Mouse (Mus musculus) layer of hippocampus, postnatal 10 days (tissue): ENCODE measurements around the gene Chst3. TPM values are rescaled to one million over a fixed set of nuclear protein-coding genes. Genes with fewer than 3 reads are reported as not detected.
"Not testable (repeated sequence)": the region's sequence is repeated elsewhere in the genome, so short reads cannot be mapped to it uniquely, and the experiment has no call there.

Source experiments
- DNase-seq, 2 experiments: peaks; one replicate each; pipeline ENCODE4 v3.0.0; 2021; ENCODE audit warnings: low spot score in 2 of 2
- total RNA-seq, 2 experiments: library from RNA; stranded (reverse); gene quantifications; 2 replicates each; pipeline ENCODE4 v1.2.3; 2021

The Chst3 gene
- total RNA-seq, 2 experiments from 2014 or later: 2.5 to 3.3 TPM

DNA sequence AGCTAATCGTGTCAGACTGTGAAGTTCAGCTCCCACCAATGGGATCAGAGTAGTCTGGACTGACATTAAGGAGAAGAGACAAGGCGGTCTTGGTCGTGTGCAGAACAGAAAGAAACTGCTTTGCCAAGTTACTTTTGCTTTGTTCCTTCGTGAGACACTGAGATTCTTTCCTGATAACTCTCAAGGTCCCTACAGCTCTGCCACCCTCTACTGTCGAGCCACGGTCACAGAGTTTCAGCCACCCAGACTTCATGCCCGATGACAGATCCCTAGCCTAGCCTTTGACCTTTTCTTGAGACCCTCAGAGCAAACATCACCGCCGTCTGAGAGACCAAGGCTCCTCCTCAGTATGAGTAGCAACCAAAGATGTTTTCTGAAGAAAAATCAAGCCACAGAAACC, 14.9 kb upstream of the Chst3 start:
- no peak for DNase-seq

DNA sequence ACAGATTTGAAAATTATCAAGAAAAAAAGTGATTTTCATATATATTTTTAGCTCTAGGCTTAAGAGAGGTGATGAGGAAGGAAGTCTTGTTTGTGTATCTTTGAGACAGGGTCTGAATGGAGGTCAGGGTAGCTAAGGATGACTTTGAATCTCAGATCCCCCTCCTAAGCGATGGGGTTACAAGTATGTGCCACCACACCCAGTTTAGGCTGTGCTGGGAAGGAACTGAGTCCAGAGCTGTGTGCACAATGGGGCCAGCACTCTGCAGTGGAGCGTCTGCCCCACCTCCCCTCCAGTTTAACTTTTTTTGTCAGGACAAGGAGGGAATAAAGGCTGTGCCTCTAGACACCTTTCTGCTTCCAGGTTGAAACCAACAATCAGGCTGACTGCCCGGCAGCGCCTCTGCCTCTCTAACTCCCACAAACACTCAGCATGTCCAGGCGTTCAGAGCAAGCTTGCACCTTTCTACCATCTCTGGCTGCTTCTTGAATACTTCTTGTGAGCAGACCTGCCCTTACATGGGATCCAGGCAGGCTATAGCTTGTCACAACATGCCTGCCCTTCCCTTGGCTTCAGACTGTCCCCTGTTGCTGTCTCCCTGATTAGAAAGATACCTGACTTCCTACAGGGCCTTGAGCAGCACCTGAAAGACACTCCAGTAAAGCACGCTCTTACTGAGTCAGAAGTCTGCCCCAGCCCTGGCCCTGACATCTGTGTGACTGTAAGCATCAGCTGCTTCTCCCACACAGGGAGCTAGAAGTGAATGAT, 11.4 kb upstream of the Chst3 start:
- no peak for DNase-seq

DNA sequence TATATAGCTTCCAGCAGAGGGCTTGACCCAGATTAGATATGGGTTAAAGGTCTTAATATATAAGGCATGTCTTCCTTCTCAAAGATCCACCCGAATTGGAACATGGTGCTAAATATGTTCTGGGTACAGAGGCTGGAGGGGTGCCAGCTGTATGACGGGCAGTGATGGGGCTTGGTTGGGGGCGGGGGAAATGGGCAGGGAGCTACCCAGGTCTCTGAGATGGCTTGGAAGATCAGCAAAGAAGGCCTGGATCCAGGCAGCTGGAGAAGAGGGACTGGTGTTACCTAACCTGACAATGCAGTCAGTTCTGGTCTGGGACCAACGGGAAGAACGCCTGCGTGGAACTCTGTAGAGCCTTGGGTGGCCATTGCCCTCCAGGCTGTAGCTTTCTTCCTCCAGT, 10.1 kb upstream of the Chst3 start:
- DNase-seq: no peak

DNA sequence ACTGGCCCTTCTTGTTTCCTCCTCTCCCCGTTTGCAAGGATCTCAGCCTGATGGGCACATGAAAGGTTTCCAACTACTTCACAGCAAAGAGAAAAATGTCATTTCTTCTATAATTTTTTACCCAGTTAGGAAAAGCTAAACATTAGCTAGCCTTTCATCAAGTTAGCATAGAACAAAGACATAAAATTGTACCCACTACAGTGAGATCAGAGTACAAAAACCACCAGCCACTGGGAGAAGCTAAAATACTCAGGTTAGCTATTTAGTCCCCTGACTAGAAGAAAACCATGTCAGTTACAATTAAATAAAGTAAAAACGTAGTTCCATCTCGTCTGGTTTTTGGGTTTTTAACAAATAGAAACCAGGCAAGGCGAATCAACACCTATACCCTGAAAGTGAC, 8.6 kb upstream of the Chst3 start:
- no peak for DNase-seq

DNA sequence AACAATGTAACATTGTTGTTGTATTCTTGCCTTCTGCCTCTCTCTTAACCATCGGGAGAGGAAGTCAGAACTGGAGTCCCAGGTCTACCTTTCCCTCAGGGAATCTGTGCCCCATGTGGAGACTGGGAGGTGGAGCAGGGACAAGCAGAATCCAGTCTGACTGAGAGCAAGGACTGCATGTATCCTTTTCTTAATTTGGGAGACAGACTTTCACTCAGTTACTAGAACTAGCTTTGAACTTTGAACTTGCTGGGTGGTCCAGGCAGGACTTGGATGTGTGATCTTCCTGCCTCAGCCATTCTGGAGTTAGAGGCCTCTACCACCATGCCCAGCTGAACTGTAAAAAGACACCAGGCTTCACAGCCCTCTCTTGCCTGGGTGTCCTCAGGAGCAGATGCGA, 5.5 kb upstream of the Chst3 start:
- no peak for DNase-seq

DNA sequence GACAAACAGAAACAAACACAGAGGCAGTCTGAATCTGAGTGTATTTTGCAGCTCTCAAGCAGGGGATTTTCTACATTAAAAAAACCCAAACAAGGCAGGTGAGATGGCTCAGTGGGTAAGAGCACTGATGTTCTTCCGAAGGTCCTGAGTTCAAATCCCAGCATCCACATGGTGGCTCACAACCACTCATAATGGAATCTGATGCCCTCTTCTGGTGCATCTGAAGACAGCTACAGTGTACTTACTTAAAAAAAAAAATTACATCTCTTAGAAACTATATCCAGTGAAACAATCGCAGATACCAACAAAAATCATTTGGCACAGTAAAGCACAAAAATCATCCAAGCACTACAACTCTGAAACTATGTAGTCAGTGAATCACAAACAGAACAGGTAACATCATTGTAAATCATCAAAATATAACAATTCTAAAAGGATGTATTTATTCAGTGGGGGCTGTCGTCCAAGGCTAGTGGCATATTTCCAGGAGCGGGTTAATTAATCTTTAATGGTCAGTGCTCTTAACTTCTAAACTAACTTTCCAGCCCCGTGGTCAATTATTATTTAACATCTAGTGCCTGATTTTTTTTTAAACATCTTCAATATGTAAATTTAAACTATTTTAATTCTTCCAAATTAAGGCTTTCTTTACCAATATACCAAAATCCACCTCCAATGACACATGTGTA, 2.7 kb upstream of the Chst3 start:
- DNase-seq: not testable (repeated sequence)

DNA sequence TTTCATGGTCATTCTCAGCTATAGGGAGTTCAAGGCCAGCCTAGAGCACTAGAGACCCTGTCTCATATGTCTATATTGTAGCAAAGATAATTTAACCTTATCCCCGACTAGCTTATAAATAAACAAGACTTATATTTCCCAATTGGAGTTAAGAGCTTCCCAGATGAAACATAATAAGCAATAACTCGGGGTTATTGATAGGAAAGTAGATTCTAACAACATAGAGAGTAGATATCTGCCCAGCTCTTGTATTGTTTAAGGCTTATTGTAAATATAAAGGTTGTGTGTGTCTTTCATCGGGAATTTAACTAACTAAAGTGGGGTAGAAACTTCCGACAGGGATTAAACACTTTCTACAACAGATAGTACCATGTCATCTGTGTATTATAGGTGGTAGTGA, 1.5 kb upstream of the Chst3 start:
- DNase-seq: no peak

DNA sequence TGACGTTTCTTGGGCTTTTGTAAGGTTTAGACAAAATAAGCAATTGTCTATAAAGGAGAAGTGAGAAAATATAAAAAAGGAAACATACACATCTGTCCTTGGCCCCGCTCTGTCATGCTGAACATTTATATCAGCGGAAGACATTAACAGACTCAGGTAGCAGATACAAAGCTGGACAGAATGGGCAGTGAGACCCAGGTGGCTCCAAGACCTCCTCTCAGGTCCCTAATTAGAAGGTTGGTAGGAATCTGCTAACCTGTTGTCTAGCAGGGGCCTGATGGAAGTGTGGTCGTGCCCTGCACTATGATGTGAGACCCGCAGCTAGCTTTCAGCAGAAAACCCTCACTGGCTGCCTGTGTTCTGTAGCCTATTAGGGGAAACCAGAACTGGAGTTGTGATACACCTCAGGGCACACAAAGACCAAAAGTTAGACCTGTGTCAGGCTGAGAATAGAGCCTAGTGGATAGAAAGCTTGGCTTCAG, 1.0 kb upstream of the Chst3 start:
- no peak for DNase-seq

DNA sequence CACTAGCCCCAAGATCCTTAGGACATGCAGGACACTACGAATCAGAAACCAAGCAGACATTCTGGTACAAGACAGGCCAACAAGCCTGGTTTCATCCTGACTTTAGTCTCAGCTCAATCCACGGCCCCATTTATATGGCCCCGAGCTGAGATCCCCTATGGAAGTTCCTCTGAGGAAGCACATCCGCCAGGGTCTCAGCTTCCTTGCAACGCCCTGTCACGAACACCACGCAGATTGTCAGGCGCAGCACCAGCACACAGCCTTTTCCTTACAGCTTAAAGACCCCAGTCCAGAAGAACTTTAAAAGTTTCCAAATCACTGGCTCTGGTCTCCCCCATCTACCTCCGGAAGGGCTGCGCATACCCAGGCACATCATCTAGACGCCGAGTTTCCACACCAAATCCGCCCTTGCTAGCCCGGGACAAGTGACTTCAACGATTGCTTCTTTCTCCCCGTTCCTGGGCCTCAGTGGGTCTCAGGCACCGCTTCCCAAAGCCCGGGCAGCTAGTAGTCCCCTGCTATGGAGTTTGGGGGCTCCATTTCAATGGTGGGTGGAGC, 948 bp downstream of the Chst3 start:
- DNase-seq: no peak

DNA sequence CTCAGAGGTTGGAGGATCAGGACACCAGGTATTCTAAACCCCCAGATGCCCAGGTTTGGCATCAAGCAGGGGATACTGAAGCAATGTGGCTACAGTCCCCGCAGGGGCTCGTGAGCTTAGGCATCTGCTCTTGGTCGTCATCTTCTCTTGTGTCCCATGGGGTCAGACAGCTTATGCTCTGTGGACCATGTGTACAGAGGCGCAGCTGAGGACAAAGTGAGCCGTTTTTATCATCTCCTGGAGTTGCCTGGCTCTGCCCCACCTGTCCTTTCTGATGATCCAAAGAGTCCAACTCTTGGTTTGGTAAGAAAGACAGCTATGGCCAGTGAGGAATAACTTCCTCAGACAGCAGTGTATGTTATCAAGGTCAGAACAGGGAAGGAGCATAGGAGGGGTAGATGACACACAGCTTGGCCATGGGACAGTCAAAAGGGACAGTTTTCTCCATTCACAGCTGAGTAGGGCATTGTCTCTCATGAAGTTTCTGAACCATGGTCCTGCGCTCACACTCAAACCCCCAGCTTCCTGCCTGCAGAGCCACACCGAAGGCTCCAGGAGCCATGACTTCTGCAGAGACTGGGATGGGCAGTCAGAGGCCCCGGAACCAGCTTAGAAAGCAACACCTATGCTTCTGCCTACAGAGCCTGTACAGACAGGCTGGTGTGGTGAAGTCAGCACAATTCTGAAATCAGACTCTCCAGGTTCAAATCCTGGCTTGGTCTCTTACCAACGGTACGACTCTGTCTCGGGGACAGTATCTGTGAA, 2.5 kb downstream of the Chst3 start:
- DNase-seq: no peak

DNA sequence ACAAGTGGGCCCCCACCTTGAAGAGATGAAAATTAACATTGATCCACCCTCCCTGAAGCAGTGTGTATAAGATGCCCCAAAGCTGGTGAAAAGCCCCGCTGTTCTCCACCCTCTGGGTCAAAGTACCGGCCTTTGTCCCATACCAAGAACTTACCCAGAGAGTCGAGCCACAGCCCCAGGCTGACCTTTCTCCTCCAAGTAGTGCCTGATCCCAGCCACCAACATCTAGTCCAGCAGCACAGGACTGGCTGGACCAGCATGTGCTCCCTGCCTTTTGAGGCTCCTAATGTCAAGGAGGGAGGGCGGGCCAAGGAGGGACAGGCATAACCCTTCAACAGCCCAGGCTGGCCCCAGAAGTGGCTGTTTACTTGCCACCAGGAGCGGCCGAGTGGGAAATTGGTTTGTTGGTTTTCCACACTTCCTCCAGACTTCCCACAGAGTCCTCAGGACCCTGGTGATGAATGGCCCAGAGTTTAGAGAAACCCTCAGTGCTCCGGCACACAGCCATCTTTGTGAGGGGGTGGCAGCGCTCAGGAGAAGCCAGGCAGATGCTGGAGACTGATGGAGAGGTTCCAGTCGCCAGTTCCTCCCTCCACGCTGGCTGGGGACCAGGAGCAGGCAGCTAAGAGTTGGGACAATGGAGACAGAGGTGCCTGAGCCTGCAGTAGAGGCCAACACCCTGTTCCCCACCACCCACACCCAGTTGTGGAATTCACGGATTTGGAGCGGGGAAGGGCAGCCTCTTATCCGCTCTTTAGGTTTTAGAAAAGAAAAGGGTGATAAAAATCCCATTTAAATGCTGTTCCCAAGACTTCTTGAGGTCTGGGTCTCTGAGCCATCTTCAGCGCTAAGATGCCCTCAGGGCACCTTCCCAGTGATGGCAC, 3.7 kb downstream of the Chst3 start:
- DNase-seq: peak; percentile 45 to 60

DNA sequence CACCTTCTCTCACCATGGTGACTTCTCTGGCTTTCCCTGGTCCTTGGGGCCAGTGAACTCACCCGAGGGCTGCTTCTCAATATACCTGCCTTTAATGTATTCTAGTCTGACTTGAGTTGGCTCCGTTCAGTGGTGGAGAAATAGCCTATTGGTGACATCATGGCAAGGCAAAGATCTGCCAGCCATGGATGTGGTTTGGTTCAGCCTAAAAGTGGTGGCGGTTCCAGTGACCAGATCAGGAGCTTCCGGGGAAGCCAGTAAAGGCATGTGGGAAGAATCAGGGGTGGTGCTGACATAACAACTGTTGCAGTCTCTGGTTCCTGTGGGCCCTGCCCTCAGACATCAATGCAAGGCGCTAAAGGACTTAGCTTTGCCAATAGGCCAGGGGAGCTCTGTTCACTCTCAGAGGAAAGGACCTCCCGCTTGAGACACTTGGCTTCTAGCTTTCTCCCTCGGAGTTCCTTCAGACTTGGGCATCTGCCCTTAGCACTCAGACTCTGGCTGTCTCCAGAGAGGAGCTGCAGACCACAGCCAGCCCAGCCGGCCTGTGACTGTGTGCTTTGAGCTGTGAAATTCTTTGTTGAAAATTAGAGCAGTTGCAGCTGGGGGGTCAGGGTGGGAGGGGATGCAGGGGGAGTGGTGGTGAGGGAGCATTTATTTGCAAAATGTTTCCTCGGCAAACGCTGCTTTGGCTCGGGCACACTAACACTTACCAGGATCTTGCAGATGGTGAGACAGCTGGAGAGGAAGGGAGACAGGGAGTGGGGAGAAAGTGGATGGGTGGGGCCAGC, 6.3 kb downstream of the Chst3 start:
- DNase-seq: no peak

DNA sequence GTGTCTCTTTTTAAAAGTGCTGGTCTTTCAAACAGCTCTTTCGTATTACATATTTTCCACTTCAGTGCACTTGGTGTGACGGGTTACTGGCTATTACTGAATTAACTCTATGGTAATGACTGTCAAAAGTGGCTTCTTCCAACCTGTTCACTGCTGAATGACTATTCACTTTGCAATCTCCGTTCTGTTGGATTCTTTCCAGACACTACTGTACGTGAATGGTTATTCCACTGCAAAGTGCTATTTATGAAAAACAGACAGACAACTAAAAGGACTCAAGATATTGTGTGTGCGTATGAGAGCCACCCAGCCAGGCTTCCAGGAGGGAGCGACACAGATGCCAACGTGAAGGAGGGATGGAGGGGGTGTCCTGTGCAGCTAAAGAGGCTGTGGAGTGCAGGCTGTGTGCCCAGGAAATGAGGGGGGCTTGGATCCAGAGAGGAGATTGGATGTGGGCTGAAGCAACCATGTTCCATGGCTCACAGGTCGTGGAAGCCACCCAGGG, 7.5 kb downstream of the Chst3 start:
- no peak for DNase-seq

DNA sequence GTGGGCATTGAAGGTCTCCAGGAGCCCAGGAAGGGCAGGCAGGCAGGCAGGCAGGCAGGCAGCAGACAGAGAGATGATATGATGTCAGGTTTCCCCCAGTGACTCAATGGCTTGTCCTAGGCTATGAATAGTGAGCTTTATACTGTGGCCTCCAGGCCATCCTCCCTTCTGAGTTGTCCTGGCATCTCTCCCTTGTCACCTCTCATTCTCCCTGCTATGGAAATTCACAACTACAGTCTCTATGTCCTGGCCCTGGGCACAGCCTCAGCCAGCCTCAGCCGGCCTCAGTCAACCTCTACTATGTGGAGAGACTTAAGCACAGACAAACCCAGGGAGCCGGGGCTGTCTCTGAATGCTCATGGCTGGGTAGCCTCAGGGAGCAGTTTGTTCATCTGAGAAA, 8.6 kb downstream of the Chst3 start:
- no peak for DNase-seq

DNA sequence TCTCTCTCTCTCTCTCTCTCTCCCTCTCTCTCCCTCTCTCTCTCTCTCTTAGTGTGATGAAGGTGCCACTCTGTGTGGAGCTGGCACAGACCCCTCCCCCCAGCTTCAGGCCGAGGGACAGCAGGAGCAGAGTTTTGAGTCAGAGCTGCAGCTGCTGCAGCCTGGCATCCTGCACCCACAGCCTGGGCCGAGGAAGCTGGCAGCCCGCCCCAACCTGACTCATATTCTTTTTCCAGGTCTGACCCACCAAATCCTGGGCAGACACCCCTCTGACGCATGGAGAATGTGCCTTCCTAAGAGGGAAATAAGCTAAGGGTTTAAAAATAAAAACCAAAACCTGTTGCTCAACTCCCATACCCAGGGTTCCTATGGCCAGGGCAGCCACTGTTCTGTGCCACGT, 9.8 kb downstream of the Chst3 start:
- DNase-seq: peak; percentile 67 to 77

DNA sequence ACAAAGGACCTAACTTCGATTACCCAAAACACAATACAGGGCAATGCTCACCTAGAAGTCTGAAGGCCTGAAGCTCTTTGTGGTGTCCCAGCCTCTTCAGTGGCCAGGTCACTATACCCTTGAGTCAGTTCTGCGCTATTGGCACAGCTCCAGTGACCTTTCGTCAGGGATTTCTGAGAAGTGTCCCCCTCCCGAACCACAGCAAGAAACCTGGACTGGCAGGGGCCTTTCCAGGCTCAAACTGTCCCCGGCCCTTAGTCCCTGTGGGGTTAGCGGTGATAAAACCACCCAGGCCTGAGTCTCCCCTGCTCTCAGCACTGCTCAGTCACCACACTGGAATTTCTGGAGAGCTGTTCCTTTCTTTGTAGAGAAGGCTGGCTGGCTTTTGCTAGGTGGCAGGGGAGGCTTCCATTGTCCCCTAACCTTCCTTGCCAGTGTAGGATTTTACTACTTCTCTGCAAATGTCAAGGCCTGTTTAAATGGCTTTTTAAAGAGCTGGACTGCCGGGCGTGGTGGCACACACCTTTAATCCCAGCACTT, 11.8 kb downstream of the Chst3 start:
- no peak for DNase-seq

DNA sequence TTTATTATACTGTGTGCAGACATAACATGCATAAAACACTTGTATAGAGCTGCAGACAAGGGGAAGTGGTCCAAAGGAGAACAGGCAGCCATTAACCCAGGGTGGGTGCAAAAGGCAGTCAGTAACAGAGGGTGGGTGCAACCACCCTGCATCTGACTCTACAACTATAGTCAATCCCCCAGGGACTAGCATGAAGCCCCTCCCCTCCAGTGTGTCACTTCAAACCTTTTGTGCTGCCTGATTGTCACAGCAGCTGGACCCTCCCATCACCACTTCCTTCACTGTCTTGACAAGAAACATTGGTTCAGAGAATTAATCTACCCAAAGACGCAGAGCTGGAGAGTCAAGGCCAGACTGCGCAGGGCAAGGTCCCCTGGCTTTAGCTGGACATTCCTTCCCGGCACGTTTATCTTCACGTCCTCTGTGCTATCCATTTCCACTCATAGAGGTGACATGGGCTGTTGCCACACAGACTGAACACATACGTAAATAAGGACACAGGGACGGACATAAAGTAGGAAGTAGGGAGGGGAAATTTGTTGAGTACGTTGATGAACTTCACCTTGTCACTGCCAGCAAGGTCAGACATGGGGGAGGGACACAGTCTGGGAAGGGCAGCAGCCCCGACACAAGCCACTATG, 13.3 kb downstream of the Chst3 start:
- DNase-seq: no peak

DNA sequence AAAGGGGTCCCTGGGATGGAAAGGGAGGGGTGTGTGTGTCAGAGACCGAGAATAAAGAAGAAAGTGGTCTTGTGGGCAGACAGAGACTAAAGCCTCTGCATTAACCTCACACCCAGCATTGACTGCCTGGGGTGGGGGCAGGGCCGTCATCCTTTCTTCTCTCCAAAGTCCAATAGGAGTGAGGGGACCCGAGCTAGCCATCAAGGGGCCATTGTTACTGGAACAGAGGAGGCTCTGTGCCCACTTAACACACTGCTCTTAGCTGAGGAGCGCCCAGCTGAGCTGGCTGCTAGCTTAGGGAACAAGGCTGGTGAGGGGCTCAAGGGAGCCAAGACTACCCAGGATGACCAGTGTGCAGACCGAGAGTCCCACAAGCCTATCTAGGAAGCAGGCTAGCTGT, 16.3 kb downstream of the Chst3 start:
- peak in 1 of 2 experiments; percentile 58 for DNase-seq

DNA sequence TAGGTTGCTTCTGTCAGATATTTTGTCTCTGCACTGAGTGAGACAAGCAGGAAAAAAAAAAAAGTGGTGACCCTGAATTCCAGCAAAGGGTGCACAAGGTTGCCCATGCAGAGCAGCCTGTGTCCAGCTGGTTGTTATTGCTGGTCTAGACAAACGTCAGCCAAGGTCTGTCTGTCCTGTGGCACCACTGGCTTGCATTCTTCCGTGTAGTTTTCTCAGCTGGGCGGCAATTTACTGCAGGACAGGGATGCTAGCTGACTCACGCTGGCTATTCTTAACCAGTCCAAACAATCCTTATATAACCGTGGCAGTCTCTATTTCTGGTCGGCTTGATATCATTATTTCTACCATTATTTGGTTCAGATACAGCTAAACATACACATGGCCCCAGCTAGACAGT, 18.1 kb downstream of the Chst3 start:
- DNase-seq: no peak
